Mouse (Mus musculus): Measurements from ENCODE around the gene Akap1. TPM values are rescaled to one million over a fixed set of nuclear protein-coding genes. Genes with fewer than 3 reads are reported as not detected.

Gene Akap1
- polyA plus RNA-seq, 1 experiment from 2014 or later = 18.1 TPM

- Histone ChIP-seq H3K36me3 (peaks cover 38% of the 10 kb centered on the region), H3K27ac (no peak overlapping the region)
- no peak for ATAC-seq (ENCODE audit: insufficient number of reproducible peaks, insufficient read depth, low FRiP score, low TSS enrichment)
Measured at GRCm38 (mm10) chr11:88840292-88840691, 24.1 kb downstream of the Akap1 start.

GRCm38 (mm10) chr11:88839379-88839778 is 25.0 kb downstream of the Akap1 start:
- no peak overlapping the region for H3K4me2 ChIP-seq (replicated peaks)
- no peaks in the 10 kb centered on the region for H3K9me3 ChIP-seq
- no peak for ATAC-seq (ENCODE audit: insufficient number of reproducible peaks, insufficient read depth, low FRiP score, low TSS enrichment)
- no peaks in the 10 kb centered on the region for H3K27me3 ChIP-seq
- 90% methylated on average over 6 of the region's 6 CpGs for WGBS
- H3K9ac ChIP-seq = no peak overlapping the region
- no peak overlapping the region for H3K27ac ChIP-seq
- no peaks in the 10 kb centered on the region for H3K4me1 ChIP-seq
- H3K36me3 ChIP-seq = peaks cover 38% of the 10 kb centered on the region
- no peak overlapping the region for H3K4me3 ChIP-seq

More at GRCm38 (mm10) chr11:88840292-88840691, 24.1 kb downstream of the Akap1 start:
- Histone ChIP-seq H3K9me3 (no peaks in the 10 kb centered on the region), H3K27me3 (no peaks in the 10 kb centered on the region), H3K4me2 (replicated peaks) (no peak overlapping the region), H3K4me3 (no peak overlapping the region), H3K9ac (no peak overlapping the region), H3K4me1 (no peaks in the 10 kb centered on the region)
- 72% methylated on average over 8 of the region's 8 CpGs for WGBS

GRCm38 (mm10) chr11:88838630-88839029 is 25.8 kb downstream of the Akap1 start:
- peaks cover 37% of the 10 kb centered on the region for H3K36me3 ChIP-seq
- H3K9me3 ChIP-seq = no peaks in the 10 kb centered on the region
- WGBS = 81% methylated on average over 13 of the region's 13 CpGs
- H3K4me3 ChIP-seq = no peak overlapping the region
- ATAC-seq (ENCODE audit: insufficient number of reproducible peaks, insufficient read depth, low FRiP score, low TSS enrichment) = no peak
- H3K4me2 ChIP-seq (replicated peaks) = no peak overlapping the region
- H3K27ac ChIP-seq = no peak overlapping the region
- H3K27me3 ChIP-seq = no peaks in the 10 kb centered on the region
- no peaks in the 10 kb centered on the region for H3K4me1 ChIP-seq
- H3K9ac ChIP-seq = no peak overlapping the region

GRCm38 (mm10) chr11:88834606-88835005 is 29.8 kb downstream of the Akap1 start:
- Histone ChIP-seq H3K9ac (no peak overlapping the region), H3K4me2 (replicated peaks) (no peak overlapping the region), H3K27ac (no peak overlapping the region), H3K9me3 (no peaks in the 10 kb centered on the region), H3K27me3 (no peaks in the 10 kb centered on the region), H3K4me1 (no peaks in the 10 kb centered on the region), H3K4me3 (no peak overlapping the region), H3K36me3 (peaks cover 55% of the 10 kb centered on the region)
- WGBS = 88% methylated on average over 11 of the region's 11 CpGs
- no peak for ATAC-seq (ENCODE audit: insufficient number of reproducible peaks, insufficient read depth, low FRiP score, low TSS enrichment)

GRCm38 (mm10) chr11:88834134-88834533 is 30.3 kb downstream of the Akap1 start:
- no peak overlapping the region for H3K4me2 ChIP-seq (replicated peaks)
- no peak overlapping the region for H3K27ac ChIP-seq
- H3K9ac ChIP-seq = no peak overlapping the region
- WGBS = 86% methylated on average over 14 of the region's 14 CpGs
- no peak for ATAC-seq (ENCODE audit: insufficient number of reproducible peaks, insufficient read depth, low FRiP score, low TSS enrichment)
- H3K4me1 ChIP-seq = no peaks in the 10 kb centered on the region
- no peaks in the 10 kb centered on the region for H3K27me3 ChIP-seq
- H3K4me3 ChIP-seq = no peak overlapping the region
- peaks cover 57% of the 10 kb centered on the region for H3K36me3 ChIP-seq
- H3K9me3 ChIP-seq = no peaks in the 10 kb centered on the region

- Histone ChIP-seq H3K27ac (no peak overlapping the region), H3K4me3 (no peak overlapping the region), H3K36me3 (peaks cover 51% of the 10 kb centered on the region), H3K9ac (0 out of 2 replicates have a peak overlapping the region, but pooled peaks have one; percentile 9), H3K27me3 (no peaks in the 10 kb centered on the region), H3K4me2 (replicated peaks) (no peak overlapping the region), H3K9me3 (no peaks in the 10 kb centered on the region), H3K4me1 (no peaks in the 10 kb centered on the region)
- WGBS = 79% methylated on average over 4 of the region's 4 CpGs
- ATAC-seq (ENCODE audit: insufficient number of reproducible peaks, insufficient read depth, low FRiP score, low TSS enrichment) = no peak
Measured at GRCm38 (mm10) chr11:88833099-88833498, 31.3 kb downstream of the Akap1 start.

GRCm38 (mm10) chr11:88830257-88830804 is 34.1 kb downstream of the Akap1 start:
- Histone ChIP-seq H3K4me3 (no peak overlapping the region), H3K9ac (no peak overlapping the region), H3K27me3 (no peaks in the 10 kb centered on the region), H3K36me3 (peaks cover 41% of the 10 kb centered on the region), H3K4me2 (replicated peaks) (no peak overlapping the region), H3K9me3 (no peaks in the 10 kb centered on the region), H3K4me1 (no peaks in the 10 kb centered on the region), H3K27ac (no peak overlapping the region)
- WGBS = 92% methylated on average over 2 of the region's 2 CpGs
- 0 out of 2 replicates have a peak, but pooled peaks have one; percentile 67 for ATAC-seq (ENCODE audit: insufficient number of reproducible peaks, insufficient read depth, low FRiP score, low TSS enrichment)

- Histone ChIP-seq H3K27me3 (no peaks in the 10 kb centered on the region), H3K9ac (no peak overlapping the region), H3K36me3 (peaks cover 25% of the 10 kb centered on the region), H3K4me1 (no peaks in the 10 kb centered on the region), H3K4me2 (replicated peaks) (no peak overlapping the region), H3K4me3 (no peak overlapping the region), H3K27ac (no peak overlapping the region), H3K9me3 (no peaks in the 10 kb centered on the region)
- ATAC-seq (ENCODE audit: insufficient number of reproducible peaks, insufficient read depth, low FRiP score, low TSS enrichment) = no peak
Measured at GRCm38 (mm10) chr11:88828528-88828927, 35.9 kb downstream of the Akap1 start.

GRCm38 (mm10) chr11:88825909-88826308 is 38.5 kb downstream of the Akap1 start:
- no peak overlapping the region for H3K4me2 ChIP-seq (replicated peaks)
- H3K36me3 ChIP-seq = 0 out of 2 replicates have a peak, but pooled peaks cover 3% of the 10 kb centered on the region
- no peak overlapping the region for H3K27ac ChIP-seq
- no peak overlapping the region for H3K9ac ChIP-seq
- peaks cover 11% of the 10 kb centered on the region for H3K4me1 ChIP-seq
- no peaks in the 10 kb centered on the region for H3K9me3 ChIP-seq
- WGBS = 45% methylated on average over 7 of the region's 7 CpGs
- peaks cover 11% of the 10 kb centered on the region for H3K27me3 ChIP-seq
- no peak overlapping the region for H3K4me3 ChIP-seq
- no peak for ATAC-seq (ENCODE audit: insufficient number of reproducible peaks, insufficient read depth, low FRiP score, low TSS enrichment)

GRCm38 (mm10) chr11:88822991-88823390 is 41.4 kb downstream of the Akap1 start:
- peak overlapping the region; percentile 44 for H3K4me2 ChIP-seq (replicated peaks)
- H3K9me3 ChIP-seq = no peaks in the 10 kb centered on the region
- peaks cover 14% of the 10 kb centered on the region for H3K27me3 ChIP-seq
- no peak overlapping the region for H3K9ac ChIP-seq
- peak overlapping the region; percentile 12; the same call in 1 of the 2 replicates for H3K4me3 ChIP-seq
- peaks cover 20% of the 10 kb centered on the region for H3K4me1 ChIP-seq
- peak; percentile 57; the same call in 1 of the 2 replicates for ATAC-seq (ENCODE audit: insufficient number of reproducible peaks, insufficient read depth, low FRiP score, low TSS enrichment)
- WGBS = 2% methylated on average over 7 of the region's 7 CpGs
- no peak overlapping the region for H3K27ac ChIP-seq
- H3K36me3 ChIP-seq = no peaks in the 10 kb centered on the region

GRCm38 (mm10) chr11:88822526-88822925 is 41.9 kb downstream of the Akap1 start:
- no peak for ATAC-seq (ENCODE audit: insufficient number of reproducible peaks, insufficient read depth, low FRiP score, low TSS enrichment)
- 16% methylated on average over 5 of the region's 5 CpGs for WGBS
- peaks cover 14% of the 10 kb centered on the region for H3K27me3 ChIP-seq
- no peaks in the 10 kb centered on the region for H3K9me3 ChIP-seq
- H3K4me3 ChIP-seq = peak overlapping the region; percentile 12; the same call in 1 of the 2 replicates
- no peaks in the 10 kb centered on the region for H3K36me3 ChIP-seq
- no peak overlapping the region for H3K27ac ChIP-seq
- H3K4me1 ChIP-seq = peaks cover 20% of the 10 kb centered on the region
- peak overlapping the region; percentile 44 for H3K4me2 ChIP-seq (replicated peaks)
- H3K9ac ChIP-seq = no peak overlapping the region

GRCm38 (mm10) chr11:88820742-88821576 is 43.4 kb downstream of the Akap1 start:
- no peak; the same call in 1 of the 2 replicates for ATAC-seq (ENCODE audit: insufficient number of reproducible peaks, insufficient read depth, low FRiP score, low TSS enrichment)
- Histone ChIP-seq H3K36me3 (no peaks in the 10 kb centered on the region), H3K9me3 (no peaks in the 10 kb centered on the region), H3K4me3 (no peak overlapping the region), H3K27me3 (peaks cover 14% of the 10 kb centered on the region), H3K9ac (no peak overlapping the region), H3K4me2 (replicated peaks) (peak overlapping the region; percentile 28), H3K4me1 (peaks cover 20% of the 10 kb centered on the region), H3K27ac (peak overlapping the region; percentile 30; the same call in 1 of the 2 replicates)
- 8% methylated on average over 24 of the region's 24 CpGs for WGBS

Data from embryonic facial prominence, embryonic 12.5 days (tissue).